Mouse (Mus musculus) hindlimb bud, embryonic 11.5 days (tissue): ENCODE data around the gene Mgam.
A peak's percentile ranks its signal among the peaks of the same experiment; 100 is the strongest.
"Not testable (repeated sequence)": the region's sequence is repeated elsewhere in the genome, so short reads cannot be mapped to it uniquely, and the experiment has no call there.

Experiments used
- DNase-seq: peaks from one replicate; pipeline ENCODE4 v3.0.0-alpha.2; 2012; ENCODE audit warnings: low read depth, low spot score; ENCODE audit errors: extremely low spot score

Gene Mgam

DNA sequence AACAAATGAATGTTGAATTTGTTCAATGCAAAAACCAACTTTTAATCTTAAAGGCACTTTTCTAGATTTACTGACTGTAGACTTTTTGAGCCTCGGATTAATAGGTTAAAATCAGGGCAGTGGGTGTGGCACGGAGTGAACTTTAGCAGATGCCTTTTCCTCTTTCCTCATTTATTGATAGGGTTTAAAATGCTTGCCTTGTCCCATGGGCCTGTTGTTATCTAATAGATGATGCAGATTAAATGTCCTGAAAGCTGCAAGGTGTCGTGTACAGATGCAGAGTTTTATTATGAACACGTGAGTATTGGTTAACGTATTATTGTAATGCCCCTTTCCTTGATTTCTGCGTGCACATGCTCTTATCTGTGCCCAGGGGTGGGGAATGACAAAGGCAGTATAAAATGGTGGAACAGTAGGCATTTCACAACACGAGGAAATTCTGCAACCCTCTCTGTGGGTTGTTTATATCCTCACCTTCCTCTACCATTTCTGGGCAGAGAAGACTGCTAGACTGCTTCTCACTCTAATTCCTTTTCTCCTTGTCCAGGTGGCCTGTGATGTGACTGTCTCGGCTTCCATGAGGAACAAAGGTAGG, at the start of gene Mgam:
Gene Mgam, plus strand, starts transcription at position 426 of the 595 bp plus-strand sequence.
- DNase-seq, result no peak

DNA sequence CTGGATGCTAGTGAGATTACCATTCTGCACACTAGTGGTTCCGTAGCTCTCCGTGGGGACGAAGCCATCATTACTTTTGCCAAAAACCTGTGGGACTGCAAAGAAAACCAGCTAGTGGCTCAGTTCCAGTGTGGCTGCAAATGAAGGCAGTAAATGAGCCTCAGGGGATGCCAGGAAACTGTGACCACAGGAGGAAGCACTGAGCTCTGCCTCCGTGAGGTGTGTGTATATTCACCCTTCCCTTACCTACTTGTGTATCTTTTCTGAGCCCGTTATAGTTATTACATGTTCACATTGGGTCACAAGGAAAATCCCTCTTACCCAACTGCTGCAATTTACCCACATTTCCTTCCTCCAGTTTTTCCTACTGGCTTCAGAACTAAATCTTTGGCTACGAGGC, 44.3 kb upstream of the Mgam start:
- no peak for DNase-seq

DNA sequence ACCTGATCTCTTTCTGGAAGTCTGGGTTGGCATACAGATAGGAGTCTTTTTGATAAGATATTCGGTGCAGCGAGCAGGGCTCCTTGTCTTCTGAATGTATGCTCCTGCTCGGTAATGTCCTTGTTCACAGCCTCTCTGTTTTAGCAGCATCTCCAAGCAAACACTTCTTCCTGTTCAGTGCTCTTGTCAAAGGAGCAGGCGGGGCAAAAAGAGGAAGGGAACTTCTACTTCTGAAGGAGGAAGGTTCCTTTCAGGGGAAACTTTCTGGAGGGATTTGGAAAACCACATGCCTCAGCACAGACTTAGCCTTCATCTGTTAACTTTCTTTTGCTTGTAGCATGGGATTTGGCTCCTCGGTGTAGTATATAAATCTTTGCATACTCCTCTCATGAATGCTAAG, 43.0 kb upstream of the Mgam start, which contains the start of gene Clec5a:
Gene Clec5a, minus strand, starts transcription at position 177 of the 400 bp plus-strand sequence.
- DNase-seq, result no peak

DNA sequence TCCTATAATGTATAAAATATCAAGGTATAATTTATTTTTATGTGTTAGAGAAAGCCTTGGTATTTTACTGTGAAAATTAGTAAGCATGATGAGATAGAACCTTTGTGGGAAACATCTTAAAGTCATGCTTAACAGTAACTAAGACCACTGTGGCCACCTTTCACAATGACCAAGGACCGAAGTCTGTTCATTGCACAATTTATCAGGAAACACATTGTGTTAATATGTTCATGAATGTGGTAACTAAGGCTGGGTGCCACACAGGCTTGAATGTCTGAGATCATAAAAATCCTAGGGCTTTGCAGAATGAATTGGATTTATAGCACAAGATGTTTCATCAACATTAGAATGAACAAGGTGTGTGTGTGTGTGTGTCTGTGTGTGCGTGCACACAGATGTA, 40.3 kb upstream of the Mgam start:
- DNase-seq, result no peak

DNA sequence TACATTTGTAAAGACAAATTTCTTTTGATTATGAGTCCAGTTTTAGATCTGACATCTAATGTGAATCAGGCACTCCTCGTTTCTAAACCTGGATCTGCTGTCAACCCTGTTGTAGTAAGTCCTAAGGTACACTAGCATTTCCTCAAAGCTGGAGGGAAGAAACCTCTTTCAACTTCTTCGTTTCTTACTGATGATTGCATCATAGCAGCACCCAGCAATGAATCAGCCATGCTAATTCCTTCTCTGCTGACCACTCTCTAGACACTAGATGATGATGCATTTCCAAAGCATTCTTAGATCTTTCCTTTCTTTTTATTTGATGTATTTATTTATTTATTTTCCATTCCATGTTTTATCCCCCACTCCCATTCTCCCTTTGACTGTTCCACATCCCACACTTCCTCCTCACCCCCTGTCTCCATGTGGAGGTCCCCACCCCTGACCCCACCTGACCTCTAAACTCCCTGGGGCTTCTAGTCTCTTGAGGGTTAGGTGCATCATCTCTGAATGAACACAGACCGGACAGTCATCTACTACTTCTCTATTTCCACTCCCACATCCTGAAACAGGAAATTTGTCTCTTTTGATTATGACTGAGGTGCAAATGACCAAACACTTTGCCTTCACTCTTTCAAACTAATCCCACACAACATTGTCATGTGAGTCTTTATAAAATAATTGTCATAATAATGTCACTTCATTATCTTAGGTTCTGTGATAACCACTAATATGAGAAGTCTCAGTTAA, 33.7 kb upstream of the Mgam start:
- no peak for DNase-seq

DNA sequence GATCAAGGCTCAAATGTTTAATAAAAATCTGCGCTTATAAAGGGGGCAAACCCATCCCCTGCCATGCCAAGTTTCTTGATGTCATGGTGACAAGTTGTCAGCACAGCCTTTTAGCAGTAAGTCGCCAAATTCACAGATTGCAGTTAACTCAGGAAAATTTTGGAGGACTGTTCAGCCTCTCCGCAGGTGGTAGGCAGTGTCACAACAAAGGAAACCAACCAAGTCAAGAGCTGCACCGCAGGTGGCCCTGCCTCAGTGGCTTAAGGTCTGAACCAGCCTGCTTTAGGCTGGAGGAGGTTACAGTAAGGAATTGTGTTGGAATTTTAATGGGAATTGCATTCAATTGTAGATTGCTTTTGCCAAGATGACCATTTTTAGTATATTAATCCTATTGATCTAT, 30.1 kb upstream of the Mgam start:
- not testable (repeated sequence) for DNase-seq

DNA sequence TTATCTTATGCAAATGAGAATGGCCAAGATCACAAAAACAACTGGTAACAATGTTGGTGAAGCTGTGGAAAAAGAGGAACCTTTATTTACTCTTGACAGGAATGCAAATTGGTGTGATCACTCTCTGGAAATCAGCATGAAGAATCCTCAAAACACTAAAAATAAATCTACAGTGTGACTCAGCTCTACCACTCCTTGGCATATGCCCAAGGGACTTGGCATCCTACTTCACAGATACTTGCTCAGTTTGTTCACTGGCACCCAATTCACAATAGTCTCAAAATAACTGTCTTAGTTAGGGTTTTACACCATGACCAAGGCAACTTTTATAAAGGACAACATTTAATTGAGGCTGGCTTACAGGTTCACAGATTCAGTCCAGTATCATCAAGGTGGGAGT, 21.2 kb upstream of the Mgam start:
- DNase-seq, result no peak

DNA sequence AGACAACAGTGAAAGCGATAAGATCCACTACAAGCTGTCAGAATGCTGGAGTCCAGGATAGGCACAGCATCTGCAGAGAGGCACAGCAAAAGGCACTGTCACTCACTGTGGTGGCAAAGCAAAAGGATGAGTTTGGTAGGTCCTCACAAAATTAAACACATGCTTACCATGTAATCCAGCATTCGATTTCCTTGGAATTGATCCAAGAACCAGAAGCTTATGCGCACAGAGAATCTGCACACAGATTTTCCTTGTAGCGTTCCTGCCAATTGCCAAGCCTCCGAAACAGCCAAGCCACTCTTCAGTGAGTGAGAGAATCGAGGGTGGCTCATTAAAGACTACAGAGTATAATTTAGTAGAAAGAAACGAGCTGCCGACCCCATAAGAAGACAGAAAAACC, 18.4 kb upstream of the Mgam start:
- DNase-seq, result no peak

DNA sequence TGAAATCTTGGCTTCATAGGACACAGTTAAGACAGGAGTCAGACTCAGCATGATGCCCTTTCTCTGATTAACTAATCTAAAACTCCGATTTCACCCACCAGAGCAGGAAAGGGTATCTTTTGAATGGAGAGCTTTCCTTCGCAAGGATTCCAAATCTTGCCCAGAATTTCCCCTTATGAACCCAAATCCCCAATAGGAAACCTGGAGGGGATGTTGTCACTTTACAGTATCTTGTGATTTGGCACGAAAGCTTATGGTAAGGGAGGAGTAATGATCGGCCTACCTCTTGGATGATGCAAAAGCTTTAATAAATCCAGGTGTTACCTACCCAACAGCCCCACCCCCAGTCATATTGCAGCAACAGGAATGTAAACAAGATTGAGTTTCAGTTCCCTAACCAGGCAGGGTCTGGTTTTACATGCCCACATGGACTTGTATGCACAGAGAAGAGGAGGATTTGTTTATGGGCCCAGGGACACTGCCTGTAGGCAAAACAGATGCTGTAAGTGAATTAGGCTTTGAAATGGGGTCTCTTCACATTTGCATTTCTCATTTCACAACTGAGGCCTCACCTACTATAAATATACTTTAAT, 15.3 kb upstream of the Mgam start, which contains the start of gene Tas2r138:
Gene Tas2r138, minus strand, starts transcription at position 51 of the 593 bp plus-strand sequence.
- no peak for DNase-seq

DNA sequence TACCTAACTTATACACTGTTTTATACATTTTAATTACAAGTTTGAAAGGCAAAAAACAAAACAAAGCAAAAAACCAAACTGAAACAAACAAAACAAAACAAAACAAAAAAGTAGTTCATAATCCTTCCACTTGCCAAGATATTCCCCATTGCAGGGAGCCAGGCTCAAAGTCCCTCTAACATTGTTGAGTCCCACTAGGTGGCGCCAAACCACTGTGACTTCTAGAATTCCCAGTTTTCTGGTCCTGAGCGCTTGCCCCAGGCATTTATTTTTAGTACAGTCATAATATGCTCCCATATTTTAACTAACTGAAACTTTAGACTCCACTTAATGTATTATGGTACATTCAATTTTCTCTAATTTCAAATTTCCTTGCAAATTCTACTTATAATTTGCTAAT, 10.7 kb upstream of the Mgam start:
- peak; percentile 44 for DNase-seq

DNA sequence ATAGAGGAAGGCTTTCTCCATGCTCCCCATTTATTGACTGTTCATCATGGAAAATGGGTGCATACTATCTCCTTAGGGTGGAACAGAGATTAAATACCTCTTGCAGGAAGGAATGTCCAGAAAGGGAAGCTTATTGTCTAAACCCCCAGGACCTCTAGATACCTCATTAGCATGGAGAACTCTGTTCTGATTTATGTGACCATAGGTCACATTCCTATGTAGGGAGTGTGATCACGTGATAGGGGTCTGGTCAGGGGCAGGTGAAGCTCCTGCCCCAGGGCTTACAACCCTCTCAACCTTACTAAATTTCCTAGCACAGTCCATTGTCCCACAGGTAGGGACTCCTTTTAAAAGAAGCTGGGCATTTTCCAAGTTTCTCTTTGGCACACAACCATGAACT, 2.5 kb upstream of the Mgam start:
- DNase-seq, result no peak

DNA sequence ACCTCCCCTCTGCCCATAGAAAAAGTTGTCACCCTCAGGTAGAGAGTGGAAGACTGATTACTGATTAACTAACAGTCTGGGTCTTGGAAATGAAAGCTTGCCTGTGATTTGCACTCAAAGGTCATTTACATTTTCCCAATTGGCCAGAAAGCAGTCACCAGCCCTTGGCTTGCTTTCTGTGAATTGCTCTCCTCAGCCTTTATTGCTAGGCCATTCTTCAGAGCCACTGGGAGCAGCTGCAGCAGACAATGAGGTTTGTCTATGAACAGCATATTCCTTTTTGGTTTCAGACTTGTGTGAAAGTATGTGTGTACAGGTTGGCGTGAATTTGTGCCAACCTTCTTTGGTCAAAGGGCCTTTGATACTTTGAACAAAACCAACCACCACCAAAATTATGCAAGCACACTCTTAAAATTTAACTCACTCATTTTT, 6.0 kb downstream of the Mgam start:
- DNase-seq, result no peak

DNA sequence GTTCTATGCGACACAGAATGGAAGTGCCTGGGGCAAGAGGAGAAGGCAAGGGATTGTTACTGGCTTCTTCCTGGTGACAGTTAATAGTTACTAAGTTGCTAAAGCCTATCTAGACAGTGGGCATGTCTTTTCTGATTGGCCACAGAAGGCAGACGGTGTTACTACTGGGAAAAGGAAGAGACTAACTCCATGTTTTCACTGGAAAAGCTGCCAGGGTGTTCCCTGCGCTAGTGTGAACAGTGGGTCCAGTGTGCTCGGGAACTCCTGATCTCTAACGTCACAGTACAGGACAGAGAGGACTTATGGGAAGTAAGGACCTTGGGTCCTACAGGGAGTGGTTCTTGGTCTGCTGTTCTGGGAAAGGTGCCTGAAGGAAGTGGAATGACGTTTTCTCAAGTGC, 6.9 kb downstream of the Mgam start:
- DNase-seq, result no peak

DNA sequence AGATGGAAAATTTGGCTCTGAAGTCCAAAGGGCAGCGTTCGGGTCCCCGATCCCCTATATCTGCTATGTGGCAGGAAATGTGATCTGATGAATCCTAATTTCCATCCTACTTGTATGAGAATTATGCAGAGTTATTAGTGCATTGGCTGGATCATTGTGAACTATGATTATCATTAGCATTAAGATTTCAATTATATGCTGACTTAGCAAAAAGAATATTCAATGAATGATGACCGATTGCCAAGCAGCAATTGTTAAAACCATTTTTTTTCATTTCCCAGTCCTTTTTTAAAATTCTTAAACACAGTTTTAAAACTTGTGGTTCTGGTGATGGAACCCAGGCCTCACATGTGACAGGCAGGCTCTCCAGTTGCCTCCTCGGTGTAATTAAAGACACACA, 9.1 kb downstream of the Mgam start:
- no peak for DNase-seq

DNA sequence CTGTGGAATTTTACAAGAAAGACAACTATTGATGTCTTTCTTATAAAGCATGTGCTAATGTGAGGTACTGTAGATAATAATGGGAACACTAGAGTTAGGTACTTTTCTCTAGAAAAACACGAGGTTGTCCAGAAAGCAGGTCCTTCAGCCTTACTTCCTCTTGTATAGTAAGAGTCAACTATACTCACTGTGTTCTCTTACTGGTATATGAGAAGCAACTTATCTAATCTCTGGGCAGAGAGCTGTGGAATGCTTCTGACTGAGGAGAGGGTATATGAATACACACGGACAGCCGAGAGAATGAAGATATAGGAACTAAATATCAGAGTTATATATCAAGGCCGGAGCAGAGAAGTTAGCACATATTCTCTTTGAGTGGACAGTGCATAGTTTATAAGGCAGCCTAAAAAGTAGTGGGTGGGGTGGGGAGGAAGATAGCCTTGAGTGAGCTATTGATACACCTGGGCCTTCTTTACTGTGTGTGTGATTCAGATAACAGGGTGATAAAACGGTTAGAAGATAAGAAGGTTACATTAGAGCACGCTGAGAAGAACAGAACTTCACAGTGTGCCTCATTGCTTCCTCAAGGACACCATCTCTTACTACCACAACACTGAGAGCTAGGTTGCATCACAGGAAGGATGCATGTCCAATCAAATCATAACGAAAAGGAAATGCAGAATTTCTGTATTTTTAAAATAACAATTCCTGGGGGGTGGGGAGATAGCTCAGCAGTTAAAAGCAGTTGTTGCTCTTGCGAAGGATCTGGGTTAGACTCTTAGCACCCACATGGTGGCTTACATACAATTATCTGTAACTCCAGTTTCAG, 12.3 kb downstream of the Mgam start:
- no peak for DNase-seq

DNA sequence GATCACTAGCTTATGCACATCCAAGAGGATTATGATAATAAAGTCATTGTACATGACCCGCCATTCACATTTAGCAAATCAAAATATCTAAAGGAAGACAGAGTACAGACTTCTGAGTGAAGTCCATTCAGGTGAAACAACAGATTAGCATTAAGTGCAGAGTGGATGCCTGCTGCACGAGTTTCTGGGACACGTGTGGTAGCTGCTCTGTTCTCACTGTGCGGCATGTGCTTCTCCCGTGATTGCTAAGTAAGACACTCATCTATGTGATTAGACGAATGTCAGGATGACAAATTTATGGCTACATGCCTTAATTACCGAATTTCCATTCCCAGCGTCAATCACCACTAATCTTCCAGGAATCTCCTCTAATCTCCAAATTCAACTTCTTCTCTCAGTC, 17.1 kb downstream of the Mgam start:
- DNase-seq, result no peak

DNA sequence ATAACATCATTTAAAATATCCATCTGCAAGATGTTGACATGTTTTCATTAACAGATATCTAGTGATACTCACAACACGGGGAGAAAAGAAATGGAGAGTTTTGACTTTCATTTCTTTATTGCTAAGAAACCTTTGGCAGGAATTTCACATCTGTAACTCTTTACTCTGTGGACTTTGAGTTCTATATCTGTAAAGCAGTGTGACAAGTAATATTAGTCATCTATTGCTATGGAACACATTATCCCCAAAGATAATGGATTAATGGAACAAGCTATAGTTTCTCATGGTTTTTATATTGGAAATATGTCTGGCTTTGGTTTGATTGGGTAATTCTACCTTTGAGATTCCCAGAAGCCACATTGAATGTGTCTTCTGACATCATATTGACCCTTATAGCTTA, 22.3 kb downstream of the Mgam start:
- DNase-seq, result no peak

DNA sequence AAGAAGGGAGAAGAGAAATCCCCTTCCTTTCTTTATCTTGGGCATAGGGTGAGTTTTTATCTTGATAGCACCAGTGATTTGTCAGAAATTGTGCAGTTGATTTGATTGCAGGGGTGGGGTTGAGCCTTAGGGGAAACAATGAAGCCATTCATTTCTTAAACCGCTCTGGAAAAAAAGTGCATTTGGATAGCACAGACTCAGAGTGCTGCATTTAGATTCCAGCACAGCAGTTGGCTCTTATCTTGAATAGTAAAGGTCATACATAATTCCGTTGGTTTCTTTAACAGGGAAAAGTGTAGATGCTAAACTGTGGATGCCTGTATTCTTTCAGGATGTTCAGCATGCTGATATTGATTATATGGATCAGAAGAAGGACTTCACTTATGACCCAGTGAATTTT, 32.3 kb downstream of the Mgam start:
- no peak for DNase-seq

DNA sequence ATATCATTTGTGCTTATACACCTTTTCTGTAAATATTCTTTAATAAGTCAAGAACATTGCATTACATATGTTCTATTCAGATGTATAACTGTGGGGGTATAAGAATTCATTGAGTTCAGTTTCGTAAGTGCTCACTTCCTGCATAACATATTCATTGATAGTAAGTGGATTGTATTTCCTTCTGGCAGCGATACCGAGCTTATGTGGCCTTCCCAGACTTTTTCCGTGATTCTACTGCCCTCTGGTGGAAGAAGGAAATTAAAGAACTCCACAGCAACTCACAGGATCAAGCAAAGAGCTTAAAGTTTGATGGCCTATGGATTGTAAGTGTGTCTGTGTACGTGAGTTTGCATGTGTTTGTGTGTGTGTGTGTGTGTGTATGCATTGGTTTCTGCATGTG, 60.5 kb downstream of the Mgam start:
- DNase-seq, result peak; percentile 52

DNA sequence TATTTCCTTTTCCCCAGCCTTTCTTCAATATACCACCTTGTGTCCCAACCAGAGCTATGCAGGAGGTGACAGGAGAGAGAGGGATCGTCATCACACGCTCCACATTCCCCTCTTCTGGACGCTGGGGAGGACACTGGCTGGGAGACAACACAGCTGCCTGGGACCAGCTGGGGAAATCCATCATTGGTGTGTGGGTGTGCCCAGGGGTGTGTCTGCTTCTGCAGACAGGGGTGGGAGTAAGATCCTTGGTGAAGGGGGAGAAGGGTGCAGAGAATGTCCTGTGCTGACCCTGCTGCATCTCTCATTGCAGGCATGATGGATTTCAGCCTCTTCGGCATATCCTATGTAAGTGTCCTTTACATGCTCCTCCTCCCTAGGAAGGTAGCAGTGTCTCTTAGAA, 63.4 kb downstream of the Mgam start:
- not testable (repeated sequence) for DNase-seq

DNA sequence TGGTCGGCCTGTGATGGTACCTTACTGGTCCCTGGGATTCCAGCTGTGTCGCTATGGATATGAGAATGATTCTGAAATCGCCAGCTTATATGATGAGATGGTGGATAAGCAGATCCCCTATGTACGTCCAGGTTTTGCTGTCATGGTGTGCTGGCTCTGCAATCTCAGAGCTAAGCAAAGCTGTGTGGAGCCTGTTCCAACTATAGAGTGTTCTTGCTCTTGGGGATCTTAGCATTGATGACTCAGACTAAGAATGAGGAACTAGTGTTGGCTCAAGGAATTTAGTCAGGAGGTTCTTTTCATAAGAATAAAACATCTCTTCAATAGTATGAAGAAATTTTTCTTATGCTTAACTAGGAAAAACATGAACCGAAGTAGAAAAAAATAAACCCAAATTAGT, 84.9 kb downstream of the Mgam start:
- DNase-seq, result not testable (repeated sequence)
